Mouse (Mus musculus): ENCODE measurements around the gene Fut1. TPM values are rescaled to one million over a fixed set of nuclear protein-coding genes. Genes with fewer than 3 reads are reported as not detected.

Gene Fut1
- total RNA-seq, 2 experiments from 2014 or later, result 0.18 TPM; not detected in 1

DNA sequence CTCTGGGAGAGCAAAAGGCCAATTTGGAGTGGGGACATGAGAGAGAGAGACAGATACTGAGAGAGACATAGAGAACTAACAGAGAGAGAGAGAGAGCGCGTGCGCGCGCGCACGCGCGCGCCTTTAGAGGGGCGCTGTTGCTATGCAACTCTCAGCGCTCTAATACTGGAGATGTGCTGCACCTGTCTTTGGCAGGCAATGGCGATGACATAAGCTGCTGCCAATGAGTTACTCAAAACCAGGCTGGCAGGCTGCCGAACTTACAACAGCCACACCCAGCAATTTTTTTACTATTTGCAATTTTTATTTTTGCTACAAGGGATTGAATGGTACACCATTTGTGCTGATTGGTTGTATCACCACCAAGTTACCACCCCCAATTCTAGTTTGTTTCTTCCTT is 50.7 kb downstream of the Fut1 start:
- DNase-seq (ENCODE audit: low spot score in 2 of 2), result peak in 1 of 2 experiments; percentile 67

DNA sequence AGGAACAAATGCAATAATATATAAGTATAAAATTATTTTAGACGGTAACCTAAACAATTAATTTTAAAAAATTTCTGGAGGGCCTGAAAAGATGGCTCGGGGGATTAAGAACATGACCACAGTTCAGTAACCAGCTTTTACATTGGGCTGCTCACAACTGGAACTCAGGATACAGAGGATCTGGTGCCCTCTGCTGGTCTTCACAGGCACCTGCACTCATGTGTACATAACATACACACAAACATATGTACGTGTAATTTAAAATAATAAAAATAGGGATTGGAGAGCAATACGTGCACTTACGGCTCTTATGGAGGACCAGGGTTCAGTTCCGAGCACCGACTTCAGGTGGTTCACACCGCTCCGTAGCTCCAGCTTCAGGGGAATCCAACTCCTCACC is 51.8 kb downstream of the Fut1 start:
- DNase-seq (ENCODE audit: low spot score in 2 of 2), result no peak

Other genes with a start within 250 kb of the Fut1 start
- 100 to 1,000 TPM; 134 to 144 TPM for gene Lin7b, start 246.7 kb upstream of the Fut1 start, total RNA-seq (2021)
- 100 to 1,000 TPM; 364 to 405 TPM for gene Snrnp70, start 221.5 kb upstream of the Fut1 start, total RNA-seq (2021)
- not detected for gene Kcna7, start 211.6 kb upstream of the Fut1 start, total RNA-seq (2021)
- gene Ntf5, start 203.6 kb upstream of the Fut1 start, total RNA-seq (2021), result not detected
- under 1 TPM in 1 of 2 experiments, not detected in 1; 0.50 TPM for gene Lhb, start 196.5 kb upstream of the Fut1 start, total RNA-seq (2021)
- gene Gys1, start 182.4 kb upstream of the Fut1 start, total RNA-seq (2021), result 10 to 100 TPM; 13.5 to 15.4 TPM
- gene Ruvbl2, start 179.2 kb upstream of the Fut1 start, total RNA-seq (2021), result 10 to 100 TPM; 34.6 to 37.7 TPM
- 100 to 1,000 TPM; 230 to 234 TPM for gene Ftl1, start 157.4 kb upstream of the Fut1 start, total RNA-seq (2021)
- gene Bax, start 150.4 kb upstream of the Fut1 start, total RNA-seq (2021), result 10 to 100 TPM; 68.5 to 68.9 TPM
- under 1 TPM in 1 of 2 experiments, not detected in 1; 0.20 TPM for gene Tulp2, start 135.4 kb upstream of the Fut1 start, total RNA-seq (2021)
- gene Gm45808, start 130.5 kb upstream of the Fut1 start, total RNA-seq (2021), result 1 to 10 TPM in 1 of 2 experiments, under 1 TPM in 1; 0.91 to 1.2 TPM
- gene Dhdh, start 128.5 kb upstream of the Fut1 start, total RNA-seq (2021), result 1 to 10 TPM; 5.3 to 5.7 TPM
- gene Nucb1, start 106.9 kb upstream of the Fut1 start, total RNA-seq (2021), result 100 to 1,000 TPM; 109 to 110 TPM
- gene Ppp1r15a, start 91.0 kb upstream of the Fut1 start, total RNA-seq (2021), result 10 to 100 TPM; 22.1 to 23.3 TPM
- gene Plekha4, start 91.0 kb upstream of the Fut1 start, total RNA-seq (2021), result under 1 TPM; 0.64 to 0.71 TPM
- gene Hsd17b14, start 62.4 kb upstream of the Fut1 start, total RNA-seq (2021), result not detected
- gene Bcat2, start 47.1 kb upstream of the Fut1 start, total RNA-seq (2021), result 10 to 100 TPM; 23.3 to 26.0 TPM
- gene Fgf21, start 1.8 kb upstream of the Fut1 start, total RNA-seq (2021), result not detected
- not detected for gene Izumo1, start 4.5 kb downstream of the Fut1 start, total RNA-seq (2021)
- 1 to 10 TPM; 6.0 to 6.3 TPM for gene Rasip1, start 10.2 kb downstream of the Fut1 start, total RNA-seq (2021)
- 1 to 10 TPM; 1.1 to 2.3 TPM for gene Mamstr, start 22.7 kb downstream of the Fut1 start, total RNA-seq (2021)
- gene Fut2, start 49.1 kb downstream of the Fut1 start, total RNA-seq (2021), result under 1 TPM in 1 of 2 experiments, not detected in 1; 0.12 TPM
- 10 to 100 TPM in 1 of 2 experiments, 1 to 10 TPM in 1; 6.8 to 13.4 TPM for gene Ntn5, start 66.7 kb downstream of the Fut1 start, total RNA-seq (2021)
- 1 to 10 TPM; 2.5 to 3.5 TPM for gene Sec1, start 77.1 kb downstream of the Fut1 start, total RNA-seq (2021)
- 100 to 1,000 TPM; 182 TPM for gene Car11, start 82.6 kb downstream of the Fut1 start, total RNA-seq (2021)
- 10 to 100 TPM; 47.6 to 50.2 TPM for gene Dbp, start 87.8 kb downstream of the Fut1 start, total RNA-seq (2021)
- gene Rpl18, start 98.2 kb downstream of the Fut1 start, total RNA-seq (2021), result 100 to 1,000 TPM; 359 to 364 TPM
- gene Sphk2, start 100.7 kb downstream of the Fut1 start, total RNA-seq (2021), result 10 to 100 TPM; 35.8 to 37.2 TPM
- under 1 TPM; 0.25 to 0.27 TPM for gene Fam83e, start 103.9 kb downstream of the Fut1 start, total RNA-seq (2021)
- not detected for gene Spaca4, start 108.5 kb downstream of the Fut1 start, total RNA-seq (2021)
- 100 to 1,000 TPM; 274 to 289 TPM for gene Lmtk3, start 166.4 kb downstream of the Fut1 start, total RNA-seq (2021)
- 1 to 10 TPM; 8.1 to 8.9 TPM for gene Sult2b1, start 167.4 kb downstream of the Fut1 start, total RNA-seq (2021)
- 100 to 1,000 TPM; 135 to 155 TPM for gene Cyth2, start 197.3 kb downstream of the Fut1 start, total RNA-seq (2021)
- gene Kcnj14, start 207.5 kb downstream of the Fut1 start, total RNA-seq (2021), result 1 to 10 TPM; 1.4 to 2.4 TPM
- 10 to 100 TPM; 20.6 to 22.5 TPM for gene Grwd1, start 213.7 kb downstream of the Fut1 start, total RNA-seq (2021)

Data from layer of hippocampus, adult 18-20 months (tissue).